Mouse (Mus musculus) liver, embryonic 13.5 days (tissue): ENCODE data around the gene Zc3h12c. TPM values are rescaled to one million over a fixed set of nuclear protein-coding genes. Genes with fewer than 3 reads are reported as not detected.

Experiments used
- ATAC-seq: fragments of 200-750 bp; cut with Nextera tagmentation; 2 replicates; pipeline ENCODE4 v1.8.0; 2017; ENCODE audit warnings: low read depth, mild to moderate bottlenecking, moderate number of reproducible peaks, moderate library complexity
- DNase-seq: peaks from one replicate; pipeline ENCODE4 v3.0.0; 2022
- H3K27ac ChIP-seq: fragments of 300-500 bp; sonication (generic); 2 replicates; pipeline ENCODE4 v1.5.1; 2015; ENCODE audit warnings: moderate library complexity, mild to moderate bottlenecking, inconsistent platforms
- H3K27me3 ChIP-seq: fragments of 300-500 bp; sonication (generic); 2 replicates; pipeline ENCODE4 v1.6.1; 2015; ENCODE audit warnings: mild to moderate bottlenecking, inconsistent platforms
- H3K36me3 ChIP-seq: fragments of 300-500 bp; sonication (generic); 2 replicates; pipeline ENCODE4 v1.6.1; 2015; ENCODE audit warnings: mild to moderate bottlenecking, inconsistent platforms
- H3K4me1 ChIP-seq: fragments of 300-500 bp; sonication (generic); replicated peaks from 2 replicates; pipeline ENCODE4 v1.6.1; 2015; ENCODE audit warnings: inconsistent platforms
- H3K4me2 ChIP-seq: fragments of 300-500 bp; sonication (generic); 2 replicates; pipeline ENCODE4 v1.6.1; 2015; ENCODE audit warnings: inconsistent platforms, mild to moderate bottlenecking, moderate library complexity
- H3K4me3 ChIP-seq: fragments of 300-500 bp; sonication (generic); replicated peaks from 2 replicates; pipeline ENCODE4 v1.5.1; 2015; ENCODE audit warnings: mild to moderate bottlenecking, inconsistent platforms
- H3K9ac ChIP-seq: fragments of 300-500 bp; sonication (generic); 2 replicates; pipeline ENCODE4 v1.6.1; 2015; ENCODE audit warnings: mild to moderate bottlenecking, inconsistent platforms
- H3K9me3 ChIP-seq: fragments of 300-500 bp; sonication (generic); replicated peaks from 2 replicates; pipeline ENCODE4 v1.6.1; 2016; ENCODE audit warnings: inconsistent platforms
- WGBS: fragments of 180-500 bp; shearing (Covaris S2); methylation state at CpG from one replicate; pipeline ENCODE4 v1.1.7; 2015; ENCODE audit not compliant: insufficient replicate concordance; 5-methylcytosine and 5-hydroxymethylcytosine counted together
- polyA plus RNA-seq: library from polyadenylated mRNA; unstranded; fragments of >200 nt; fragmentation: Nextera tagmentation; extraction: Ambion mirVana; gene quantifications from 2 replicates; pipeline ENCODE4 v1.2.1, GENCODE M21; 2015

The Zc3h12c gene
- polyA plus RNA-seq, 1 experiment from 2014 or later, result 0.40 TPM

DNA sequence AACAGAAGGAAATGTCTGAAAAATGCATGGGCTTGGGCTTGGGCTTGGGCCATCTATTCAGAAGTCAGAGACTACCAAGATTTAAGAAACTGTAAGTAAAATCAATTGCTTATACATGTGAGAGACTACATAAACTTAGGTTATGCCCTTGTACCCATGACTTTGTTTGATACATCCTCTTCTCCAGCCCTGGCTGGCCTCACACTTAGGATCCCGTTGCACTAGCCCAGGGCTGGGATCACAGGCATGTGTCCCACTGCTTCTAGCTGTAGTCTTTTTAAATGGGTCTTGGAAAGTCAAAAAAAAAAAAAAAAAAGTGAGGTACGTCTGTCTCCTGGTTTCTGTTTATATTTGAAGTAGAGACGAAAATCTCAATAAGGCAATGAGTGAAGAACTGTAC is 1.3 kb downstream of the Zc3h12c start:
- H3K4me2 ChIP-seq, result 0 out of 2 replicates have a peak overlapping the region, but pooled peaks have one; percentile 86
- H3K4me3 ChIP-seq, result peak overlapping the region; percentile 71; the same call in 1 of the 2 replicates
- peaks cover 23% of the 10 kb centered on the region for H3K4me1 ChIP-seq
- H3K27ac ChIP-seq, result no peak overlapping the region
- no peak for DNase-seq
- ATAC-seq, result no peak
- 34% methylated on average over 3 of the region's 3 CpGs for WGBS
- H3K9ac ChIP-seq, result no peak overlapping the region
- no peaks in the 10 kb centered on the region for H3K36me3 ChIP-seq
- peaks cover 50% of the 10 kb centered on the region for H3K27me3 ChIP-seq
- no peaks in the 10 kb centered on the region for H3K9me3 ChIP-seq

GRCm38 (mm10) chr9:52165706-52166090 is 2.7 kb downstream of the Zc3h12c start:
- 76% methylated on average over 3 of the region's 3 CpGs for WGBS
- Histone ChIP-seq H3K4me2 (no peak overlapping the region), H3K9ac (no peak overlapping the region), H3K36me3 (no peaks in the 10 kb centered on the region), H3K27me3 (peaks cover 38% of the 10 kb centered on the region), H3K4me1 (peaks cover 20% of the 10 kb centered on the region), H3K4me3 (no peak overlapping the region), H3K27ac (no peak overlapping the region), H3K9me3 (no peaks in the 10 kb centered on the region)
- no peak for ATAC-seq
- no peak for DNase-seq

- DNase-seq (no peak), ATAC-seq (no peak)
- peaks cover 20% of the 10 kb centered on the region for H3K4me1 ChIP-seq
- H3K9me3 ChIP-seq, result no peaks in the 10 kb centered on the region
- WGBS, result 75% methylated on average over 13 of the region's 13 CpGs
- no peak overlapping the region for H3K27ac ChIP-seq
- H3K9ac ChIP-seq, result no peak overlapping the region
- peaks cover 33% of the 10 kb centered on the region for H3K27me3 ChIP-seq
- H3K4me3 ChIP-seq, result no peak overlapping the region
- H3K36me3 ChIP-seq, result no peaks in the 10 kb centered on the region
- H3K4me2 ChIP-seq, result no peak overlapping the region
Measured at GRCm38 (mm10) chr9:52165076-52165705, 3.2 kb downstream of the Zc3h12c start.

- no peak for DNase-seq
- no peak overlapping the region for H3K27ac ChIP-seq
- no peak overlapping the region for H3K4me2 ChIP-seq
- ATAC-seq, result no peak
- 0 out of 2 replicates have a peak, but pooled peaks cover 3% of the 10 kb centered on the region for H3K4me1 ChIP-seq
- no peak overlapping the region for H3K4me3 ChIP-seq
- no peak overlapping the region for H3K9ac ChIP-seq
- no peaks in the 10 kb centered on the region for H3K9me3 ChIP-seq
- H3K27me3 ChIP-seq, result no peaks in the 10 kb centered on the region
- H3K36me3 ChIP-seq, result no peaks in the 10 kb centered on the region
- WGBS, result 48% methylated on average over 1 of the region's 1 CpGs
Measured at GRCm38 (mm10) chr9:52160512-52160911, 7.9 kb downstream of the Zc3h12c start.

DNA sequence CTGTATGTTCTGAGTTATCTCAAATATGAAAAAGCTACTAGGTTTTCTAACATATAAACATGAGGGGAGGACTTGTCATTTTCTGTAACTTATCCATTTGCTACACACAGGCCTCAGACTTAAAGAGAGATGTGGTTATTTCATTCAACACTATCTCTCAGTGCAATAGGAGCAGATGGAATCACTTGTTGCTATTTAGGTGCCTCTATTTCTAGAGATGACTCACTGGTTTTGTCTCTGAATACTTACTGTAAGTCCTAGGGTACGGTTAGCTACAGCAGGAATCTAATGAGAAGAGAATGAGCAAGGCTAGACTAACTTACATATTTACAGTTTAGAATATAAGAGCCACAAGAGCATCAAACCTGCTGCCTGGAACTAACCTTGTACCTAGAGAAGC is 9.8 kb downstream of the Zc3h12c start:
- Histone ChIP-seq H3K4me3 (no peak overlapping the region), H3K9me3 (no peaks in the 10 kb centered on the region), H3K27ac (no peak overlapping the region), H3K36me3 (no peaks in the 10 kb centered on the region), H3K27me3 (no peaks in the 10 kb centered on the region), H3K9ac (no peak overlapping the region), H3K4me2 (no peak overlapping the region), H3K4me1 (no peaks in the 10 kb centered on the region)
- WGBS, result 63% methylated on average over 1 of the region's 1 CpGs
- ATAC-seq, result no peak
- no peak for DNase-seq

DNA sequence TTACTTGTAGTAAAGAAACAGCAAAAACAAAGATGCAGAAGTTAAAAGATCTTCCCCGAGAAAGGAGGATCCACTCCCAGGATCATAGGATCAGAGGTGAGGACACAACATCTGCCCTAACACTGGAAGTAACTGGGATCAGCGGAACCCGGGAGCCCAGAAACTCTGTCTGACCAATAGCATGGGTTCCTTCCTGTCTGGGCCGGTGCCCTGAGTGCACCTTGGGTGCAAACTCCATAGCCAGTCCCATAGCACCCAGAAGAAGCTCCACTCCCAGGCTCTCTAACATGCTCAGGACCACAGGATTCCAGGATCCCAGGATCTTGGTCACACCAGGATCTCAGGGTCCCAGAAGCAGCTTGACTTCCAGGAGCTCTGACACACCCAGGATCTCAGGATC is 13.0 kb downstream of the Zc3h12c start:
- Histone ChIP-seq H3K4me3 (no peak overlapping the region), H3K4me1 (no peaks in the 10 kb centered on the region), H3K9me3 (no peaks in the 10 kb centered on the region), H3K9ac (no peak overlapping the region), H3K27me3 (no peaks in the 10 kb centered on the region), H3K36me3 (no peaks in the 10 kb centered on the region), H3K4me2 (no peak overlapping the region), H3K27ac (no peak overlapping the region)
- ATAC-seq, result no peak
- WGBS, result 75% methylated on average over 4 of the region's 4 CpGs
- no peak for DNase-seq

DNA sequence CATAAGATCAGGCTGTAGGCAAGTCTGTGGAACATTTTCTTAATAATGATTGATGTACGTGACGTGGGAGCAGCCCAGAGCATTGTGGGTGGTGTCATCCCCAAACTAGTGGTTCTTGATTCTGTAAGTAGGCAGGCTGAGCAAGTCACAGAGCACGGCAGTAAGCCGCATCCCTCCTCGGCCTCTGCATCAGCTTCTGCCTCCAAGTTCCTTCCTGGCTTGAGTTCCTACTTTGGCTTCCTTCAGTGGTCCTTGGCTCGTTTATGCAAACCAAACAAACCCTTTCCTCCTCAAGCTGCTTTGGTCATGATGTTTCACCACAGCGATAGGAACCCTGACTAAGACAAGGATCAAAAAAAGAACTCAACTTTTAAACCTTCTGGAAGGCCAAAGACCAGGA is 14.1 kb downstream of the Zc3h12c start:
- H3K36me3 ChIP-seq, result no peaks in the 10 kb centered on the region
- H3K4me3 ChIP-seq, result no peak overlapping the region
- ATAC-seq (no peak), DNase-seq (no peak)
- WGBS, result 48% methylated on average over 7 of the region's 7 CpGs
- H3K9me3 ChIP-seq, result no peaks in the 10 kb centered on the region
- no peak overlapping the region for H3K27ac ChIP-seq
- H3K27me3 ChIP-seq, result no peaks in the 10 kb centered on the region
- H3K9ac ChIP-seq, result no peak overlapping the region
- no peak overlapping the region for H3K4me2 ChIP-seq
- no peaks in the 10 kb centered on the region for H3K4me1 ChIP-seq

GRCm38 (mm10) chr9:52152076-52152826 is 16.1 kb downstream of the Zc3h12c start:
- Histone ChIP-seq H3K27ac (no peak overlapping the region), H3K4me3 (no peak overlapping the region), H3K9ac (no peak overlapping the region), H3K36me3 (no peaks in the 10 kb centered on the region), H3K9me3 (no peaks in the 10 kb centered on the region), H3K27me3 (no peaks in the 10 kb centered on the region), H3K4me1 (no peaks in the 10 kb centered on the region), H3K4me2 (no peak overlapping the region)
- ATAC-seq (no peak), DNase-seq (no peak)
- WGBS, result 73% methylated on average over 6 of the region's 6 CpGs

- Histone ChIP-seq H3K9ac (no peak overlapping the region), H3K4me3 (no peak overlapping the region), H3K27ac (no peak overlapping the region), H3K9me3 (no peaks in the 10 kb centered on the region), H3K4me2 (no peak overlapping the region), H3K36me3 (no peaks in the 10 kb centered on the region), H3K4me1 (no peaks in the 10 kb centered on the region), H3K27me3 (no peaks in the 10 kb centered on the region)
- ATAC-seq, result no peak
- no peak for DNase-seq
- WGBS, result 70% methylated on average over 6 of the region's 6 CpGs
Measured at GRCm38 (mm10) chr9:52149768-52150167, 18.6 kb downstream of the Zc3h12c start.

GRCm38 (mm10) chr9:52149286-52149685 is 19.1 kb downstream of the Zc3h12c start:
- ATAC-seq, result no peak

GRCm38 (mm10) chr9:52148831-52149230 is 19.5 kb downstream of the Zc3h12c start:
- H3K4me1 ChIP-seq, result no peaks in the 10 kb centered on the region
- no peak overlapping the region for H3K4me3 ChIP-seq
- DNase-seq (no peak), ATAC-seq (no peak)
- H3K4me2 ChIP-seq, result no peak overlapping the region
- 66% methylated on average over 4 of the region's 4 CpGs for WGBS
- H3K9me3 ChIP-seq, result no peaks in the 10 kb centered on the region
- no peak overlapping the region for H3K9ac ChIP-seq
- no peaks in the 10 kb centered on the region for H3K36me3 ChIP-seq
- H3K27me3 ChIP-seq, result no peaks in the 10 kb centered on the region
- H3K27ac ChIP-seq, result no peak overlapping the region

More at GRCm38 (mm10) chr9:52149286-52149685, 19.1 kb downstream of the Zc3h12c start:
- Histone ChIP-seq H3K4me1 (no peaks in the 10 kb centered on the region), H3K9me3 (no peaks in the 10 kb centered on the region), H3K27me3 (no peaks in the 10 kb centered on the region), H3K27ac (no peak overlapping the region), H3K9ac (no peak overlapping the region), H3K36me3 (no peaks in the 10 kb centered on the region), H3K4me2 (no peak overlapping the region), H3K4me3 (no peak overlapping the region)
- WGBS, result 49% methylated on average over 4 of the region's 4 CpGs
- no peak for DNase-seq

- Histone ChIP-seq H3K9ac (no peak overlapping the region), H3K27me3 (no peaks in the 10 kb centered on the region), H3K9me3 (no peaks in the 10 kb centered on the region), H3K36me3 (no peaks in the 10 kb centered on the region), H3K27ac (no peak overlapping the region), H3K4me1 (no peaks in the 10 kb centered on the region), H3K4me3 (no peak overlapping the region), H3K4me2 (no peak overlapping the region)
- 58% methylated on average over 3 of the region's 3 CpGs for WGBS
- DNase-seq (no peak), ATAC-seq (no peak)
Measured at GRCm38 (mm10) chr9:52148311-52148710, 20.1 kb downstream of the Zc3h12c start.
